Mouse (Mus musculus) heart, postnatal 25 days (tissue): Measurements from ENCODE around the gene Nkx2-5. TPM values are rescaled to one million over a fixed set of nuclear protein-coding genes. Genes with fewer than 3 reads are reported as not detected.

Experiments used
- DNase-seq: peaks from one replicate; pipeline ENCODE4 v3.0.0; 2022; ENCODE audit warnings: low spot score
- intact Hi-C: fragments of 180-260 bp; cut with DNase I; formaldehyde crosslinking; loops from one replicate; pipeline ENCODE4 v1.15.1; 2025
- total RNA-seq, 2 experiments: library from RNA; stranded (reverse); gene quantifications; 2 replicates each; pipeline ENCODE4 v1.2.3; 2021

The Nkx2-5 gene
- total RNA-seq, 2 experiments from 2014 or later: 79.5 to 91.8 TPM

DNA sequence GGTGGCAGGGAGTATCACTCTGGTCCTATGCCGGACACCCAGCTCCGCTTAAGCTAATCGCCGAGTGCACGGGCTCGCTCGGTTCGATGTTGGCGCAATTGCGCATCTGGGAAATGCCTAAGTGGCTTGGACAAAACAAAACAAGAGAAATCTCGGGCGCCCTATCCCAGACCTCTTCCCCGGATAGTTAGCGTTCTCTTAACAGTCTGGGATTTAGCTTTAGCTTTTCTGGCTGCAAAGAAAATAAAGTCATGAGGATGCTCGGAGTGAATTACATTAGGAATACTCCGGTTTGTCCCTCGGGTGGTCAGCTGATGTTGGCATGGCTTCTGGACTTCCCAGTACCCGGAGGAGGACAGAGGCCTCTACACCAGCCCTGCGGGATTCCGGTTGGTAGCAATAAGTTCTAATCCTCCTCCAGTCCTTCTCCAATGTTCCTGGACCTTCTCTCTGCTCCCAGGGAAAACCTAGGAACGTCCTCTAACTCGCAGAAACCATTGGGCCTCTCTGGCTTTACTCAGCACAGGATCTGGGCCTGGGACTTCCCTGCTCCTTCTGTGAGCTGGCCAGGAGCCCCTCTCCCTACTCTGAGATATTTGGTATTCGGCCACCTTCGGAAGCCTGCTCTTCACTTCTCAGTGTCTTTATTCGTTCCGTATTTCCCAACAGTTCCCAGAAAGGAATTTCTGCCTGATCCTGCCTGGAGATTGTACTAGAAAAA, 4.9 kb downstream of the Nkx2-5 start:
- DNase-seq: no peak
- intact Hi-C loops: loop anchor here (10.0 kb wide), 1 partner anchor 355 kb away; no protein-coding TSS in a partner anchor

DNA sequence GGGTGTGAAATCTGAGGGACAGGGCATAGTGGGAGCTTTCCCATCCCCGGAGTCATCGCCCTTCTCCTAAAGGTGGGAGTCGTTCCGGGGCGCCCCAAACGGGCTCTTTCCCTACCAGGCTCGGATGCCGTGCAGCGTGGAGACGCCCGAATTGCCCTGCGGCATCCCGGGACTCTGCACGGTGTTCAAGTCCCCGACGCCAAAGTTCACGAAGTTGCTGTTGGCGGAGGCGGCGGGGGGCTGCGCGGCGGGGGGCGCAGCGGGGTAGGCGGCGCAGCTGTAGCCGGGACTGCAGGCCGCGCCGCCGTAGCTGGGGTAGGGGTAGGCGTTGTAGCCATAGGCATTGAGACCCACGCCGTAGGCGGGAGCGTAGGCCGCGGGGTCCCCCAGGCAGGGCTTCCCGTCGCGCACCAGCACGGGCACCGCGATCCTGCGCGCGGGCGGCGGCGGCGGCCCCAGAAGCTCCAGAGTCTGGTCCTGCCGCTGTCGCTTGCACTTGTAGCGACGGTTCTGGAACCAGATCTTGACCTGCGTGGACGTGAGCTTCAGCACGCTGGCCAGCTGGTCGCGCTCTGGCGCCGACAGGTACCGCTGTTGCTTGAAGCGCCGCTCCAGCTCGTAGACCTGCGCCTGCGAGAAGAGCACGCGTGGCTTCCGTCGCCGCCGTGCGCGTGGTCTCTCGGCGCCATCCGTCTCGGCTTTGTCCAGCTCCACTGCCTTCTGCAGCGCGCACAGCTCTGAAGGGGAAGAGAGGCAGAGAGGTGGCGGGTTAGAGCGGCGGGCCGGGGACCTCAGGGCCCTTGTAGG, 5.7 kb downstream of the Nkx2-5 start:
- intact Hi-C loops: no loop called here

DNA sequence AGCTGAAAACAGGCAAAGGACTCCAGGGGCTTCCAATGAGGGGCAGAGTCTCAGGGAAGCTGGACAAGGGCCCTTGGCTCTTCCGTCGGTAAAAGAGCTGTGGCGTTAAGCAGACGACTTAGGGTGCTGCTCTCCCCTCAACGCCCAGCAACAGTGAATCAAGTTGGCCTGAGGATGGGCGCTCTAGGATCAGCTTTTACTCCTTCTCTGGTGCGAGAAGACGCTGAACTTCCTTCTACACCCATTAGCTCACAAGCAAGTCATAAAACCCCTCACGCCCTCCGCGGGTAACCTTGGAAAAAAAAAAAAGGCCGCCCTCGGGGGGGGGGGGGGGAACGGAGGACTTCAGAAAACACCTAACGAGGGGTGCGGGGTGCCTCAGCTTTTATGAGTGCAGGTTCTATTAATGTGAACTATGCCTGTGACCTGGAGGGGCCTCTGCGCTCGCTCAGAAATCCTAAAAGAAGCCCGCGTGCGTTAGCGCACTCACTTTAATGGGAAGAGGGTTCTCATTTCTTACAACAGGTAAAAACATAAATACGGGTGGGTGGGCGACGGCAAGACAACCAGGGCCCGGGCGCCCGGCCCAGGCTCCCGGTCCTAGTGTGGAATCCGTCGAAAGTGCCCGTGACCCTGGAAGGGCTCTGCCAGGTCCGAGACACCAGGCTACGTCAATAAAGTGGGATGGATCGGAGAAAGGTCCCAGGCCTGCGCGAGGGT, 6.5 kb downstream of the Nkx2-5 start:
- intact Hi-C loops: no loop called here
- no peak for DNase-seq

More for the DNA sequence above, 5.7 kb downstream of the Nkx2-5 start:
- DNase-seq: no peak

DNA sequence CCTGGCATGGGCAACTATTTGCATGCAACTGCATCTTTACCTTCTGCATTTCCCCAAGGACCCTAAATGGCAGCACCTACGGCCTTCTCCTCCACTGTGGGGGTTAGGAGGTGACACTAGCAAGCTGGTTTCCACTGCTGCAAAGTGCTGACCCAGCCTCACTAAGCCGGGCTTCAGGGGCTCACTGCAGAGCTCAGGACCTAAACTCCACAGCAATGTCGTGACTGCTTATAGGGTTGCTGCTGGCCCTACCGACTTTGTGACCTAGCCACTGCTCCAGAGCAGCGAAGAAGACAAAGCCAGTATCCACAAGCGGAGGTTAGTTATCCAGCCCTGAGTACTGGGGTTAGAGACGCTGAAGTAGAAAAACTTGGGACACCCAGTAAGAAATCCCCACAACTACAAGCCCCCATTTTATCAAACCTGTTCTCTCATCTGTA, 7.2 kb downstream of the Nkx2-5 start:
- intact Hi-C loops: no loop called here

DNA sequence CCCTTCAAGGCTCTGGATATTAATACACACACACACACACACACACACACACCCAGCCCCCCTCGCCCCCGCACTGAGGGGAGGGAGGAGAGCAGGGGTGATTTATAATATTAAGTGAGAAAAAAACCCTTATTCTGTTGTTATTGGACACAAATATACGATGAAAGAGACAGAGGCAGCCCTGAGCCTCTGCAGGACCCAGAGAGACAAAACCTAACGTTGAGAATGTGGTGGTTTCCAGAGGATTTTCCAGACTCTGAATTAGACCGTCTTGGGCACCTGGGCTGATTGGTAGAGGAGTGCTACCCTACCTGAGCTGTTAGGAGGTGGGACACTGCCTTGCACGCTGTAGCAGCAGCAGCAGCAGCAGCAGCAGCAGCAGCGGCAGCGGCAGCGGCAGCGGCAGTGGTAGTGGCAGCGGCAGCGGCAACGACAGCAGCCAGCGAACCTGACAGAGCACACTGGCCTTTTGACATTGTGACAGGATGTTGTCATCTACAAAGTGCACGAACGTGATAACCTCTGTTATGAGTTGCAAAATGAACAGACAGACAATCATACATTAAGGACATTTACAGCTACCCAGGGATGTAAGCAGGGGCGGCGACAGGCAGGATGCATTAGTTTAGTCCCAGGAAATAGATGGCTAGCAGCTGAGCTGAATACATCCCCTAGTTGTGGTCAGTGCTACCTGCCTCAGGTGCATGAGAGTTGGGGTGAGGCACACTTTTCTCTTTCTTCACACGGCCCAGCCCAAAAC, 7.8 kb downstream of the Nkx2-5 start:
- DNase-seq: no peak
- intact Hi-C loops: no loop called here

More for the DNA sequence above, 7.2 kb downstream of the Nkx2-5 start:
- DNase-seq: no peak

DNA sequence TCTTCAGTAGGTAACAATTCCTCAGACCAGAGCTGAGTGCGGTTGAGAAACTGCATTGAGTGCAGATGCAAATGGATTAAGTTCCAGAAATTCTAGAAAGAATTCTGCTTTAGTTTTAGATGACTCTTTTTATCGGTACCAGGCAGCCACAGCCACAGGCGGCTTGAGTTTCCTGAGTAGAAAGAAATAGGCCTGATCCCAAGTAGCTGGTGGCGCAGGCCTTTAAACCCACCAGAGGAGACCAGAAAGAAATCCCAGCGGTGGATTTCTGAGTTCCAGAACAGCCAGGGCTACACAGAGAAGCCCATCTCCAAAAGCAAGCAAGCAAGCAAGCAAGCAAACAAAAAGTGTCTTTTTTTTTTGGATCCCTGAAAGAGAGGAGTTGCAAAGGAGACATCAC, 8.4 kb downstream of the Nkx2-5 start:
- intact Hi-C loops: no loop called here
- DNase-seq: no peak

DNA sequence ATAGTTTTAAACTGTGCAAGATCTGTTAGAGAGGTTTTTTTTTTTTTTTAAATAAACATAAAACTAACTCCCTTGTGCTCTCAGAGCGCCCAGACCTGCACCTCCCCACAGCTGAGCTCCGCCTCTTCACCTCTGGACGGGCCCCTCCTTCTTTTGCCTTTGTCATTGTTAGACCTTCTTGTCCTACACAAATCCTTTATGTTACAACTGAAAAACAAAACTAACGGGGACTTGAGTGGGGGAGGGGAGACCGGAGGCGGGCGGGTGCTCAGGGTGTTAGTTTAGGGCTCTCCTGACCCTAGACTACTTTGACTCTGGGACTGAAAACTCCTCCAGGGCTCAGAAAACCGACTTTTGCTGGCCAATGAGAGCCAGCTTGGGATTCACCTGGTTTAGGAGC, 8.9 kb downstream of the Nkx2-5 start:
- intact Hi-C loops: no loop called here
- DNase-seq: no peak

DNA sequence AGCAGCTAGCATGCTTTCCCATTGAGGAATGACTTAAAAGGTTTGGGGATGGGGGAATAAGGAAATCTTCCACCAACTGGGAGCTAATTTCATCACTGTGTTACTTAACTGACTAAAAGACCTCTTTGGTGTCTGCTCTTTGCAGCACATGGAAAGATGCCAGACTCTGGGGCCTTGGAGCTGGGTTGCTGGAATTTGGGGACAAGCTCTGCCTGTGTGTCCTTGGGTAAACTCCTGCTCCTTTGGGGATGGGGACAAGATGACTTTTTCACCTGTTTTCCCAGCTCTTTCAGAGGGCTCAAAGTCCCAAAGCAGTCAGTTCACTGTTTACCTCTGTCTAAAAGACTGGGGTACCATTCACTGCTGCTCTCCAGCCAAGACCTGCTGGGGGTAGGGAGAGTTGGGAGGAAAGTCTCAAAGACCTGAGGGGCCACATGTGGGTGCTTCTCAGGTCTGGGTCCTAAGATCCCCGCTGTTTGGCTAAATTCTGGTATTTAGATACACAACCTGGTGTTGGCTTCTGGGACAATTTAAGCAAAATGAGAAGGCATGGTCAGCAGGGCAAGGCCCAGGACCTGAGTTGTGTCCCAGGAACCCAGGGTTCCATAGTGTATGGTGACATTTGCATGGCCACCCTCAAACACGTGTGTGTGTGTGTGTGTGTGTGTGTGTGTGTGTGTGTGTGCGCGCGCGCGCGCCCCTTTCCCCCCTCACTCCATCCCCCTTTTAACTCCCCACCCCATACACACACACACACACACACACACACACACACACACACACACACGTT, 9.6 kb downstream of the Nkx2-5 start:
- DNase-seq: no peak
- intact Hi-C loops: loop anchor here (5.0 kb wide), 1 partner anchor 38 kb away; no protein-coding TSS in a partner anchor

DNA sequence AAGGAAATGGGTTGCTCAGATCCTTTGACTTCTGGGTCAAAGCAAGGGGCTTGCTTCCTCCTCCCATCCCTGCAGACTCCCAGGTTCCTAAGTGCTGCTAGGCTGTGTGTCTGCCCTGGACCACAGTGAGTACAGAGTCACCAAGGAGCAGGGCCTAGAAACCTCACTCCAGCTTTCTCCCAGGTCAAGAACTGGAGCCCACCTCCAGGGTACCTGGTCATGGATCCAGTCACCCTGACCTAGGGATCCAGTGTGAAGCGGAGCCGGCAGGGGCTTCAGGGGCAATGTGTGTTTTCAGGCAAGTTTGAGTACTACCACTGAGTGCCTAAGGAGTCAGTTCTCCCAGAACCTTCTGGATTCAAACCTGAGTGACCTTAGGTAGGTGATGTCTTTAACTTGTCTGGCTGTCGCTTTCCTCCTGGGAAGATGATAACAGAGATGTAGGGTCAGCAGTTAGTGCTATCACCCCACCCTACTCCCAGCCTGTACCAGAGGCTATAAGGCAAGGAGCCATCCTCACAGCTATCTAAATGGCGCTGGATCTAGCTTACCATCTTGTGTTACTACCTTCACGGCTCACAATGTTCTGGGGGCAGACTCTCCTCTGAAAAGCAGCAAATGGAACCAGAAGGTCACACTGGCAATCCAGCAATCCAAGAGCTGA, 10.4 kb downstream of the Nkx2-5 start:
- intact Hi-C loops: loop anchor here (5.0 kb wide), 1 partner anchor 37 kb away; no protein-coding TSS in a partner anchor
- no peak for DNase-seq

DNA sequence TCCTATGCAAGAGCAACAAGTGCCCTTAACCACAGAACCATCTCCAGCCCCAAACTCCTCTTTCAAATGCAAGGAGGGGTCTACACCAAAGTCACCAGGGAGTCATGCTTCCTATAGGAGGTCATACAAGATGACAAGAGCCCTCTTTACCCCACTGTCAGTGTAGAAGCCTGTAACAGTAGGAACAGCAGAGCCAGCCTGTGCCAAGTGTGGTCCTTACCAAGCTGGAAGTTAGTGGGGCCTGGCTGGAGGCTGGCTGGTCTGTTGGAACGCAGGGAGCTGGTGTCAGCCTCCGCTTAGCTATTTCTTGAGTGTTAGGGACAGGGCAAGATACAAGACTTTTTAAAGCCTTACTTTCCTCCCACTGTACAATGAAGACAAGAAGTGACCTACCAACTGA, 11.0 kb downstream of the Nkx2-5 start:
- no peak for DNase-seq
- intact Hi-C loops: loop anchor here (5.0 kb wide), 1 partner anchor 37 kb away; no protein-coding TSS in a partner anchor

DNA sequence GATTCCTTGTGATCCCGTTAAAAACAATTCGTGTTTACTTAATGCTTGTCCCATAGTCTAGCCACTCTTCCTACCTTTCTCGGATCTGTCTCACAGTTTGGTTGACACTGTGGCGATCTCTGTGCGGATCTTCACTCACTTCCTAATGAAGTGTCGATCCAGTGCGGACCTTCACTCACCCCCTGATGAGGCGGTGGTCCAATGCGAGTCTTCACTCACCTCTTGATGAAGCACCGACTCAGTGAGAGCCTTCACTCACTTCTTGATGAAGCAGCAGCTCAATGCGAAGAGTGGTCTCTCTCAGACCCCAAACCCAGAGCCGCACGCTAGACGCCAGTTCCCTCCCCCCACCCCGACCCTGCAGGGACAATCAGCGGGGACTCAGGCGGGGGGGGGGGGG, 18.7 kb downstream of the Nkx2-5 start:
- intact Hi-C loops: no loop called here
- no peak for DNase-seq

DNA sequence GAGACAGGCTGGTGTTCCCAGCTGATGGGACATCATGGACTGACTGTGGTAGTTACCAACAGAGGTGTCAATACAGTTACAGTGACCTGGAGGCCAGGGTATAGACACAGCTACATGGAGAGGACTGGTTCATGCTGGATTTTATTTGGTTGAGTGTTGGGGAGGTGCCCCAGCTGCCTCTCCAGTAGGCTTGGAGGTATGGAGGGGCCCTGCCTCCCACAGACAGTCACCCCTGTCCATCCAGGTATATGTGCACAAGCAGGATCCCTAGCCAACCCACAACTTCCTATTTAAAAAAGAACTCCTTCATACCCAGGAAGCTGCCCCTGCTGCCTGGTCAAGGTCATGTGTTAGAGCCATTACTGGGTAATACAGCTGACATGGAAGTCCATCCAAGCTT, 27.0 kb downstream of the Nkx2-5 start:
- intact Hi-C loops: no loop called here
- DNase-seq: no peak

DNA sequence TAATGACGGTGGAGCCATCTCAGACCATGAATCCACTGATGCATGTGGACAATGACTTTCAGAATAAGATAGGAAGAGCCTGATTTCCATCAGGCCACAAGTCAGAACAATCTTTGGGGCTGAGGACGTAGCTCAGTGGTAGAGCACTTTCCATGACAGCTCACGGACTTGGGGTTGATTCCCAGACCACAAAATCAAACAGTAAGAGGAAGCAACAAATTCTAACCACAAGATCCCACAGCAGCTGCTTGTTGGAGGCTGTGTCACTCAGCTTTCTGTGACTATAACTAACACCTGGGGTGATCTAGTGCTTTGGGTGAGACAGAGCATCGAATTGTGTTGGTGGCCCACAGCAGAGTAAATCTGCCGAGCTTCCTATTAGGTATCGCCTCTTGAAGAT, 28.0 kb downstream of the Nkx2-5 start:
- no peak for DNase-seq
- intact Hi-C loops: no loop called here

DNA sequence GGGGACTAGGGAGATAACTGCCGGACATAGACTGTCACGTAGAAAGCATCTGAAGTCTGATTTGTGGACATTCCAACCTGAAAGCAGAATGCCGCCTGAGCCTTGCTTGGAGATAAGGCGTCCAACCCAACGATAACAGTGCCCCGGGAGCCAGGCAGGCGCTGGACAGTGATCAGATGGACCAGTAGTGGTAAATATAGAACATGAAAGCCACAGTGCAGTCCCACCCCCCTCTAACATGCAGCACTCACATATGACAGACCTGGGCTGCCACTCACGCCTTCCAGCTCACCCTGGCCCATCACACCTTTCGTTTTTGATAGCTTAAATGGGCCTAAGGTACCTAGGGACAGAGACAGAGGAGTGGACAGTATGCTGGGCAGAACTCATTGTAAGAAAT, 31.3 kb downstream of the Nkx2-5 start:
- DNase-seq: no peak
- intact Hi-C loops: no loop called here

DNA sequence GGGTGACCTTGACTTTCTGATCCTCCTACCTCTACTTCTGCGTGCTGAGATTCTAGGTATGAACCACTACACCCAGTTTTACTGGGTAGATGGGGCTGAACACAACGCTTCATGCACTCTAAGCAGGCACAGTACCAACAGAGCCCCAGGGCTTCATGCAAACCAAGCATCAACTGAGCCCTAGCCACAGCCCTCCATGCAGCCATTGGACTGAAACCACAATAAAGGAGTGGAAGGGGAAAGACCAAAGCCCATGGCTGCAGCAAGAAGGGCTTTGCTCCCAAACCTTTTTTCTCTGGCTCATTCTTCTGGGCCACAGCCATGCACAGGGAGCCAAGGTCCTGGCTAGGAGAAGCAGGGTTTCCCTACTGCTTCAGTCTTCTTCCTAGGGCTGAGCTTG, 32.2 kb downstream of the Nkx2-5 start:
- no peak for DNase-seq
- intact Hi-C loops: no loop called here

DNA sequence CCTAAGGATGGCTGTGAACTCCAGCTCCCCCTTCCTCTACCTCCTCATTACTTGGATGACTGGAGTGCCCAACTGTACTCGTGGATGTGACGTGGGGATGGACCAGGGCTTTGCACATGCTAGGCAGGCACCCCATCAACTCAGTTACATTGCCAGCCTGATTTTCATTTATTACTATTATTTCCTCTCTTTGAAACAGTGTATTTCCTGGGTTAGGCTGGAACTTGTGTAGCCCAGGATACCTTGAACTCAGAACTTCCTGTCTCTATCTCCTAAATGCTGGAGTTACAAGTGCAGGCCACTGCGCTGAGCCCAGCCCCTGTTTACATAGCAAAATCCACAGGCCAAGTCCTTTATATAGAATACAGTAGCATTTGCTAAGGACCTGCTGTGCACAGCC, 41.9 kb downstream of the Nkx2-5 start:
- DNase-seq: no peak
- intact Hi-C loops: no loop called here

DNA sequence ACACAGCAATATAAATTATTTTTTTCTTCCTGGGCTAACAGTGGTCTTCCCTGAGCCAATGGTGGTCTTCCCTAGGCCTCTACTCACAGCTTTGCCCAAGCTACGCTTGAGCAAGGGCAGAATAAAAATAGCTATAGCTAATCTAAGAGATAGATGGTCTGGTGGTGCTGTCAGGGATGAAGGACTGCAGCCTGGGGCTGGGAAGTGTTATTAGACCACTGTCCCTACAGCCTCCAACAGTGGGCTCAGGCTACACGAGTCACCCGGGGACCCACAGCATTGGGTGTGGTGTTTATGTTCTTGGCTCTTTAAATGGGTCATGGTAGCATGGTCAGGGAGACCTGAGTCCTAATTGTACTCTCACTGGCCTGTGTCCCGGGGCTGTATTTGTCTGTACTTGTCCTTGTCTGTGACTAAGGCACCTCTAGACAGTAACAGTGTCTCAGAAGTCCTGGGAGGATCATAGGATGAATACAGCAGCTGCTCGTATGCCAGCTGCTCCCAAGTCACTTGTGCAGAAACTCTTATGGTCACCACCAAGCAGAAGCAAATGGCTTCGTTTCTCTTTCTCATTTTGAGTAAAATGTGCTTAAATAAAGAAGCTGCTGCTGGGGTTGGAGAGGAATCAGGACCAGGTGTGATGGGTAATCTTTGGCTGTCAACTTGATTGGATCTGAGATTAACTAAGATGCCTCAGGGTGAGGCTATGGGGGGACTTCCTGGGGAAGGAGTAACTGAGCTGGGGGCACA, 47.3 kb downstream of the Nkx2-5 start:
- no peak for DNase-seq
- intact Hi-C loops: loop anchor here (5.0 kb wide), 1 partner anchor 35 kb away; no protein-coding TSS in a partner anchor

DNA sequence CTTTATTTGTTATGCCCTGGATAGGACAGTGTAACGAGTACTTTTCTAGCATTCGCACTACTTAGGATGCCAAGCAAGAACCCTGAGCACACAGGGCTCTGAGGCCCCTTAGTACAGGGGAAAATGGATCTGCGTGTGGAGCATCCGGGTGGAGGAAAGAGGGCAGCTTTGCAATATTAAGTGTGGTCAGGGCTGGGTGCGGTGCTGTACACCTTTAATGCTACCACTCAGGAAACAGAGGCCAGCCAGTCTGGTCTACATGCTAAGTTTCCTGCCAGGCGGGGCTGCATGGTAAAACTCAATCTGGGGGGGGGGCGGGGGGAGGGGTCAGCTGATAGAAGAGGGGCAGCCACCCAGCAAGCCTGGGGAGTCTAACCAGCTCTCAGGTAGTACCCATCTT, 49.4 kb downstream of the Nkx2-5 start:
- intact Hi-C loops: loop anchor here (2.0 to 5.0 kb wide), 2 partner anchors 37 to 91 kb away; no protein-coding TSS in a partner anchor
- no peak for DNase-seq
